12 mouse cellular contexts compared by ENCODE assay signal in the genomic region with DNA sequence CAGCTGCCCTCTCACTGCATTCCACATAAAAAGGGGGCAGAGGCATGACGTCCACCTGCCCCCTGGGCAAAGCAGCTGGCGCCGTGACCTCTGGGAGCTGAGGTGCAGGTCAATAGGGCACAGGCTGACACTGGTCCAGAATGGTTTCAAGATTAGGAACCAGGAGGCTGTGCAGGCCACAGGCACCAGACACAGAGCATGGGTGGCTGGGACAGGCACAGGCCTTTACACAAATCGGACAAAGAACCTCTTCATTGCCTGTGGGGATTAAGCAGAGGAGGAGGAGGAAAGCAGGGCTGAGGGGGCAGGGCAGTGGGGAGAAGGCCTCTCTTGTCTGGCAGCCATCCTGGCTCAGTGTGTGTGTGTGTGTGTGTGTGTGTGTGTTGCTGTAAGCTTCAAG. TPM values are rescaled to one million over a fixed set of nuclear protein-coding genes. Genes with fewer than 3 reads are reported as not detected.
DNase-seq lines count a peak whose midpoint lies in the region; ATAC-seq and TF ChIP-seq lines count a peak whose summit lies in the region.
"Had no signal": no experiment of that assay in that cellular context is flagged by ENCODE, and none has a peak within 500 bp of the region (broad histone marks: within the 10 kb centered on the region; RNA-seq: fewer than 3 reads in every experiment).

No protein-coding gene starts in this region.

- no peak overlapping the region for H3K9ac ChIP-seq in intestine, embryonic 14.5 days (ENCODE audit: low read length)
- no peak overlapping the region for H3K9ac ChIP-seq in intestine, postnatal 0 days (ENCODE audit: low read depth, low read length)
- no peak overlapping the region for H3K9ac ChIP-seq in hindbrain, embryonic 14.5 days
- no peak overlapping the region; the same call in 1 of the 2 replicates for H3K9ac ChIP-seq in midbrain, embryonic 12.5 days (replicated peaks)
- H3K9ac ChIP-seq: liver, embryonic 12.5 days had no signal

- TF ChIP-seq CTCF in intestine, postnatal 0 days (IDR thresholded peaks at IDR 0.05; ENCODE audit: low read depth), result no peak

- peaks cover 13% of the 10 kb centered on the region for H3K36me3 ChIP-seq in intestine, embryonic 14.5 days (ENCODE audit: control insufficient read depth, insufficient read depth, low read length)
- peaks cover 56% of the 10 kb centered on the region for H3K36me3 ChIP-seq in intestine, postnatal 0 days (ENCODE audit: control insufficient read depth, insufficient read depth)
- no peaks in the 10 kb centered on the region for H3K36me3 ChIP-seq in hindbrain, embryonic 14.5 days (replicated peaks; ENCODE audit: control insufficient read depth, insufficient read depth)
- peaks cover 28% of the 10 kb centered on the region for H3K36me3 ChIP-seq in midbrain, embryonic 12.5 days

- peak; percentile 17; the same call in 1 of the 2 replicates for ATAC-seq in intestine, embryonic 14.5 days (replicated peaks; ENCODE audit: low FRiP score, low TSS enrichment, low read depth)
- ATAC-seq in intestine, postnatal 0 days, result no peak
- peak; percentile 59; the same call in 1 of the 2 replicates for ATAC-seq in hindbrain, embryonic 14.5 days (ENCODE audit: low FRiP score)
- ATAC-seq in midbrain, embryonic 12.5 days (ENCODE audit: low FRiP score, low read depth), result peak; percentile 86
- no peak for ATAC-seq in granulocyte monocyte progenitor cell, adult 5-6 weeks (replicated peaks; ENCODE audit: poor library complexity, severe bottlenecking)
- ATAC-seq: liver, embryonic 12.5 days had no signal

- no peaks in the 10 kb centered on the region for H3K9me3 ChIP-seq in intestine, embryonic 14.5 days (ENCODE audit: control insufficient read depth, low read length)
- no peaks in the 10 kb centered on the region for H3K9me3 ChIP-seq in intestine, postnatal 0 days (ENCODE audit: control insufficient read depth)
- no peaks in the 10 kb centered on the region for H3K9me3 ChIP-seq in hindbrain, embryonic 14.5 days (ENCODE audit: control insufficient read depth, low read length)
- no peaks in the 10 kb centered on the region for H3K9me3 ChIP-seq in midbrain, embryonic 12.5 days
- H3K9me3 ChIP-seq: liver, embryonic 12.5 days had no signal

- no peak for DNase-seq in intestine, embryonic 14.5 days (ENCODE audit: low spot score)
- peak; percentile 29 for DNase-seq in embryo, embryonic 11 days
- DNase-seq in hindbrain, embryonic 14.5 days (ENCODE audit: low spot score), result no peak
- no peak for DNase-seq in kidney, postnatal 10 days
- no peak for DNase-seq in lung, postnatal 36 days
- DNase-seq: adrenal gland, adult 2 months had no signal

- 27% methylated on average over 4 of the region's 4 CpGs for WGBS in intestine, embryonic 14.5 days
- WGBS in intestine, postnatal 0 days, result 67% methylated on average over 4 of the region's 4 CpGs
- WGBS in hindbrain, embryonic 14.5 days, result 53% methylated on average over 4 of the region's 4 CpGs
- 23% methylated on average over 4 of the region's 4 CpGs for WGBS in midbrain, embryonic 12.5 days

- no peaks in the 10 kb centered on the region for H3K27me3 ChIP-seq in intestine, embryonic 14.5 days (replicated peaks; ENCODE audit: control insufficient read depth, insufficient read depth, low read length)
- H3K27me3 ChIP-seq in intestine, postnatal 0 days (replicated peaks; ENCODE audit: control insufficient read depth, insufficient read depth, low read length), result no peaks in the 10 kb centered on the region
- no peaks in the 10 kb centered on the region for H3K27me3 ChIP-seq in hindbrain, embryonic 14.5 days (ENCODE audit: control insufficient read depth, insufficient read depth, low read length)
- no peaks in the 10 kb centered on the region for H3K27me3 ChIP-seq in midbrain, embryonic 12.5 days
- H3K27me3 ChIP-seq: CH12.LX; liver, embryonic 12.5 days had no signal

- no peak overlapping the region for H3K4me3 ChIP-seq in intestine, embryonic 14.5 days (ENCODE audit: low read depth, low read length)
- no peak overlapping the region for H3K4me3 ChIP-seq in intestine, postnatal 0 days (ENCODE audit: low read depth, low read length)
- no peak overlapping the region for H3K4me3 ChIP-seq in hindbrain, embryonic 14.5 days (replicated peaks; ENCODE audit: low read length)
- H3K4me3 ChIP-seq in midbrain, embryonic 12.5 days, result no peak overlapping the region
- H3K4me3 ChIP-seq: erythroblast, embryonic 14.5 days; liver, embryonic 12.5 days had no signal

- peaks cover 9% of the 10 kb centered on the region; the same call in 1 of the 2 replicates for H3K4me1 ChIP-seq in intestine, embryonic 14.5 days (replicated peaks; ENCODE audit: control insufficient read depth, insufficient read depth, low read length)
- no peaks in the 10 kb centered on the region for H3K4me1 ChIP-seq in intestine, postnatal 0 days (replicated peaks; ENCODE audit: control insufficient read depth, insufficient read depth, low read length)
- H3K4me1 ChIP-seq in hindbrain, embryonic 14.5 days (replicated peaks; ENCODE audit: control insufficient read depth, insufficient read depth, low read length), result no peaks in the 10 kb centered on the region; the same call in 1 of the 2 replicates
- H3K4me1 ChIP-seq in midbrain, embryonic 12.5 days, result peaks cover 16% of the 10 kb centered on the region

- H3K4me2 ChIP-seq in intestine, embryonic 14.5 days (ENCODE audit: low read length), result no peak overlapping the region
- no peak overlapping the region for H3K4me2 ChIP-seq in intestine, postnatal 0 days (replicated peaks; ENCODE audit: low read depth)
- no peak overlapping the region for H3K4me2 ChIP-seq in hindbrain, embryonic 14.5 days (replicated peaks)
- no peak overlapping the region for H3K4me2 ChIP-seq in midbrain, embryonic 12.5 days (replicated peaks)
- H3K4me2 ChIP-seq: liver, embryonic 12.5 days had no signal

- 0 out of 2 replicates have a peak overlapping the region, but pooled peaks have one; percentile 57 for H3K27ac ChIP-seq in intestine, embryonic 14.5 days (ENCODE audit: low read depth)
- no peak overlapping the region for H3K27ac ChIP-seq in intestine, postnatal 0 days (ENCODE audit: low read depth, low read length)
- H3K27ac ChIP-seq in hindbrain, embryonic 14.5 days, result no peak overlapping the region
- H3K27ac ChIP-seq in midbrain, embryonic 12.5 days (replicated peaks), result peak overlapping the region; percentile 70
- H3K27ac ChIP-seq: liver, embryonic 12.5 days had no signal

RNA-seq across cellular contexts. Expression of gene Saysd1, which starts 5.8 kb away (rescaled TPM):
- 13.1 and 13.7 TPM in 2 replicates for polyA plus RNA-seq in intestine, embryonic 14.5 days (2014; fragmentation: Nextera tagmentation; extraction: Ambion mirVana)
- polyA plus RNA-seq in intestine, postnatal 0 days (2015; fragmentation: Nextera tagmentation; extraction: Ambion mirVana), result 49.8 and 55.6 TPM in 2 replicates
- polyA plus RNA-seq in hindbrain, embryonic 14.5 days (2014; fragmentation: Nextera tagmentation; extraction: Ambion mirVana), result 11.1 and 14.9 TPM in 2 replicates
- 11.2 and 12.1 TPM in 2 replicates for polyA plus RNA-seq in midbrain, embryonic 12.5 days (2016; fragmentation: Nextera tagmentation; extraction: Ambion mirVana)
- total RNA-seq in granulocyte monocyte progenitor cell, adult 5-6 weeks (2014; fragmentation: Nextera tagmentation), result 2.9 and 4.0 TPM in 2 replicates
- 1.2 and 1.9 TPM in 2 replicates for total RNA-seq in granulocyte monocyte progenitor cell, adult 5-6 weeks (2017)

RNA-seq across cellular contexts. Expression of gene Kcnk5, which starts 37.5 kb away (rescaled TPM):
- 5.6 and 7.3 TPM in 2 replicates for polyA plus RNA-seq in intestine, embryonic 14.5 days (2014; fragmentation: Nextera tagmentation; extraction: Ambion mirVana)
- 10.0 and 10.9 TPM in 2 replicates for polyA plus RNA-seq in intestine, postnatal 0 days (2015; fragmentation: Nextera tagmentation; extraction: Ambion mirVana)
- 0.65 and 1.2 TPM in 2 replicates for polyA plus RNA-seq in hindbrain, embryonic 14.5 days (2014; fragmentation: Nextera tagmentation; extraction: Ambion mirVana)
- polyA plus RNA-seq in midbrain, embryonic 12.5 days (2016; fragmentation: Nextera tagmentation; extraction: Ambion mirVana), result 6.7 and 7.4 TPM in 2 replicates
- 2.0 TPM in 1 of 2 replicates, not detected in the other for total RNA-seq in granulocyte monocyte progenitor cell, adult 5-6 weeks (2014; fragmentation: Nextera tagmentation)
- total RNA-seq in granulocyte monocyte progenitor cell, adult 5-6 weeks (2017), result 3.1 and 4.2 TPM in 2 replicates

Comparison
In these comparisons a context has a peak if more than half of its experiments do, and no peak if none do; other contexts are left out.
1. ATAC-seq: peak in intestine, embryonic 14.5 days (single experiment), hindbrain, embryonic 14.5 days (single experiment) and midbrain, embryonic 12.5 days (single experiment); none in intestine, postnatal 0 days (single experiment) and granulocyte monocyte progenitor cell, adult 5-6 weeks (single experiment).
2. H3K27ac ChIP-seq: peak in intestine, embryonic 14.5 days (single experiment) and midbrain, embryonic 12.5 days (single experiment); none in intestine, postnatal 0 days (single experiment) and hindbrain, embryonic 14.5 days (single experiment).